Mouse (Mus musculus) left cerebral cortex, postnatal 14 days (tissue): ENCODE data around the gene C7. TPM values are rescaled to one million over a fixed set of nuclear protein-coding genes. Genes with fewer than 3 reads are reported as not detected.
A peak's percentile ranks its signal among the peaks of the same experiment; 100 is the strongest.

Source experiments
- DNase-seq, 2 experiments: peaks; one replicate each; pipeline ENCODE4 v3.0.0; 2021 to 2022; ENCODE audit warnings: low spot score in 2 of 2, mixed read lengths in 1 of 2
- intact Hi-C: fragments of 180-260 bp; cut with DNase I; formaldehyde crosslinking; loops from one replicate; pipeline ENCODE4 v1.15.1; 2025
- long read RNA-seq, 2 experiments: library from polyadenylated mRNA; stranded (forward); transcript quantifications; one replicate each; pipeline ENCODE4 v2.0.0; 2021
- total RNA-seq, 2 experiments: library from RNA; stranded (reverse); gene quantifications; 2 replicates each; pipeline ENCODE4 v1.2.3; 2021

Gene C7
- total RNA-seq = under 1 TPM; 0.59 to 0.72 TPM
- long read RNA-seq, experiment 1, partial matches to known transcripts = 1 of 1 reads
- long read RNA-seq, experiment 1, other reads (novel, unspliced or antisense) = 0 of 1 reads
- long read RNA-seq, experiment 2, partial matches to known transcripts = 1 of 2 reads
- long read RNA-seq, experiment 2, other reads (novel, unspliced or antisense) = 1 of 2 reads

GRCm38 (mm10) chr15:5063635-5064034, at the start of gene C7:
Gene C7 (minus strand): TSS chr15:5063740.
- DNase-seq = no peak
- intact Hi-C loops = loop anchor here (10.0 kb wide), 1 partner anchor 689 kb away; the partner anchor contains the start of gene Plcxd3

- intact Hi-C loops = no loop called here
- no peak for DNase-seq
Observed at GRCm38 (mm10) chr15:5112651-5113050, 49.1 kb upstream of the C7 start.

GRCm38 (mm10) chr15:5108655-5109040, 45.1 kb upstream of the C7 start:
- intact Hi-C loops = loop anchor here (10.0 kb wide), 1 partner anchor 1814 kb away; no protein-coding TSS in a partner anchor
- DNase-seq = no peak

- intact Hi-C loops = loop anchor here (2.0 to 10.0 kb wide), 2 partner anchors 1051 to 1813 kb away; no protein-coding TSS in a partner anchor
- DNase-seq = no peak
Observed at GRCm38 (mm10) chr15:5107686-5108654, 44.4 kb upstream of the C7 start, which contains the start of gene Card6. Gene Card6 (minus strand): TSS chr15:5108539.

- intact Hi-C loops = loop anchor here (2.0 to 10.0 kb wide), 2 partner anchors 1049 to 1811 kb away; no protein-coding TSS in a partner anchor
- DNase-seq = peak in 1 of 2 experiments; percentile 34
Observed at GRCm38 (mm10) chr15:5106293-5106692, 42.8 kb upstream of the C7 start.

- DNase-seq = no peak
- intact Hi-C loops = loop anchor here (2.0 to 10.0 kb wide), 2 partner anchors 1049 to 1811 kb away; no protein-coding TSS in a partner anchor
Observed at GRCm38 (mm10) chr15:5105891-5106290, 42.4 kb upstream of the C7 start.

GRCm38 (mm10) chr15:5102312-5102711, 38.8 kb upstream of the C7 start:
- DNase-seq = no peak
- intact Hi-C loops = loop anchor here (10.0 kb wide), 1 partner anchor 1808 kb away; no protein-coding TSS in a partner anchor

GRCm38 (mm10) chr15:5097376-5097775, 33.8 kb upstream of the C7 start:
- intact Hi-C loops = no loop called here
- no peak for DNase-seq

- intact Hi-C loops = no loop called here
- DNase-seq = no peak
Observed at GRCm38 (mm10) chr15:5095534-5096301, 32.2 kb upstream of the C7 start.

- intact Hi-C loops = no loop called here
- no peak for DNase-seq
Observed at GRCm38 (mm10) chr15:5090131-5090530, 26.6 kb upstream of the C7 start.

GRCm38 (mm10) chr15:5088850-5089608, 25.5 kb upstream of the C7 start:
- no peak for DNase-seq
- intact Hi-C loops = no loop called here

GRCm38 (mm10) chr15:5086162-5086561, 22.6 kb upstream of the C7 start:
- intact Hi-C loops = no loop called here

GRCm38 (mm10) chr15:5081235-5081634, 17.7 kb upstream of the C7 start:
- no peak for DNase-seq
- intact Hi-C loops = no loop called here

More at GRCm38 (mm10) chr15:5086162-5086561, 22.6 kb upstream of the C7 start:
- DNase-seq = peak; percentile 14 to 32

GRCm38 (mm10) chr15:5068801-5069518, 5.4 kb upstream of the C7 start:
- DNase-seq = peak; percentile 71 to 77
- intact Hi-C loops = loop anchor here (2.0 to 10.0 kb wide), 2 partner anchors 694 to 1012 kb away; partner anchors contain the start of gene Plcxd3

GRCm38 (mm10) chr15:5045560-5046284, 17.8 kb downstream of the C7 start:
- intact Hi-C loops = no loop called here
- peak; percentile 49 to 63 for DNase-seq

GRCm38 (mm10) chr15:5029256-5029655, 34.3 kb downstream of the C7 start:
- intact Hi-C loops = no loop called here
- no peak for DNase-seq
